Mouse (Mus musculus): ENCODE data around the gene Stk40. TPM values are rescaled to one million over a fixed set of nuclear protein-coding genes. Genes with fewer than 3 reads are reported as not detected.
"Not testable (repeated sequence)": the region's sequence is repeated elsewhere in the genome, so short reads cannot be mapped to it uniquely, and the experiment has no call there.

Stk40 gene
- total and polyA plus RNA-seq, 2 experiments, result 6.5 to 22.9 TPM

- H3K4me1 ChIP-seq (ENCODE audit: control insufficient read depth, insufficient read depth, low read length), result peaks cover 7% of the 10 kb centered on the region
- no peaks in the 10 kb centered on the region for H3K27me3 ChIP-seq (ENCODE audit: control insufficient read depth, insufficient read depth, low read length)
- no peak overlapping the region for H3K9ac ChIP-seq (ENCODE audit: low read depth, low read length)
- peak; percentile 43 for DNase-seq (ENCODE audit: extremely low read depth, low read depth, low spot score)
- peaks cover 23% of the 10 kb centered on the region for H3K36me3 ChIP-seq (ENCODE audit: control insufficient read depth, insufficient read depth, low read length)
- no peaks in the 10 kb centered on the region for H3K79me2 ChIP-seq (ENCODE audit: control insufficient read depth, insufficient read depth, low read length)
- WGBS, result 49% methylated on average over 4 of the region's 4 CpGs
- H3K27ac ChIP-seq (replicated peaks; ENCODE audit: insufficient read depth, low read depth, low read length), result no peak overlapping the region
- TF ChIP-seq CTCF (IDR thresholded peaks at IDR 0.05; ENCODE audit: low read depth, low read length) (no peak), POLR2A (IDR thresholded peaks at IDR 0.05; ENCODE audit: extremely low read depth, insufficient read depth, low read length) (no peak)
- H3K4me3 ChIP-seq (ENCODE audit: insufficient read depth, low read depth, low read length), result no peak overlapping the region
Measured at GRCm38 (mm10) chr4:126163685-126164084, 59.9 kb downstream of the Stk40 start.

- H3K27ac ChIP-seq (replicated peaks; ENCODE audit: insufficient read depth, low read depth, low read length); H3K9ac ChIP-seq (ENCODE audit: low read depth, low read length); H3K27me3 ChIP-seq (ENCODE audit: control insufficient read depth, insufficient read depth, low read length); DNase-seq (ENCODE audit: extremely low read depth, low read depth, low spot score); H3K79me2 ChIP-seq (ENCODE audit: control insufficient read depth, insufficient read depth, low read length); H3K4me3 ChIP-seq (ENCODE audit: insufficient read depth, low read depth, low read length): not testable (repeated sequence)
- Histone ChIP-seq H3K36me3 (ENCODE audit: control insufficient read depth, insufficient read depth, low read length) (peaks cover 31% of the 10 kb centered on the region), H3K4me1 (ENCODE audit: control insufficient read depth, insufficient read depth, low read length) (peaks cover 11% of the 10 kb centered on the region)
- WGBS, result 76% methylated on average over 10 of the region's 10 CpGs
Measured at GRCm38 (mm10) chr4:126165092-126165491, 61.3 kb downstream of the Stk40 start.

DNA sequence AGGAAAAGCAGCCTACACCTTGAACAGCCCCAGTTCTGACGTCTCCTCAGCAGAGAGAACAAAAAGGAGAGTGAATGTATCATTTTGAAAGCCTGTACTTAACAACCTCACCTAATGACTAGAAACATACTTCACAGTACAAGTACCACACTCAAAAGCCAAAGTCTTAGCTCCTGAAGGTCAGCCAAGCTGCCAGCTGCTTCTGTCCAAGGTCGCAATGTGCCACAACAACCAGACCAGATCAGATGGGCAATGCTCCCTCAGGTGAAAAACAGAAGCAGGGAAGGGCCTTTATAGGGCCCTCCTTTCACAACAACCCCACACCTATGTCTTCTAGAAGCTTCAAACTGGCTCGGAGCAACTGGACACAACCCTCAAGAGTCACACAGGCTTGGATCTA lies 62.3 kb downstream of the Stk40 start:
- Histone ChIP-seq H3K79me2 (ENCODE audit: control insufficient read depth, insufficient read depth, low read length) (no peaks in the 10 kb centered on the region), H3K4me1 (ENCODE audit: control insufficient read depth, insufficient read depth, low read length) (peaks cover 11% of the 10 kb centered on the region), H3K4me3 (ENCODE audit: insufficient read depth, low read depth, low read length) (no peak overlapping the region), H3K27me3 (ENCODE audit: control insufficient read depth, insufficient read depth, low read length) (no peaks in the 10 kb centered on the region), H3K9ac (ENCODE audit: low read depth, low read length) (no peak overlapping the region), H3K36me3 (ENCODE audit: control insufficient read depth, insufficient read depth, low read length) (peaks cover 37% of the 10 kb centered on the region), H3K27ac (replicated peaks; ENCODE audit: insufficient read depth, low read depth, low read length) (peak overlapping the region; percentile 48; the same call in 1 of the 2 replicates)
- TF ChIP-seq CTCF (IDR thresholded peaks at IDR 0.05; ENCODE audit: low read depth, low read length), result no peak
- TF ChIP-seq POLR2A (IDR thresholded peaks at IDR 0.05; ENCODE audit: extremely low read depth, insufficient read depth, low read length), result no peak
- 65% methylated on average over 3 of the region's 3 CpGs for WGBS
- peak; percentile 69 for DNase-seq (ENCODE audit: extremely low read depth, low read depth, low spot score)

- TF ChIP-seq POLR2A (IDR thresholded peaks at IDR 0.05; ENCODE audit: extremely low read depth, insufficient read depth, low read length) (no peak), CTCF (IDR thresholded peaks at IDR 0.05; ENCODE audit: low read depth, low read length) (no peak)
- H3K4me1 ChIP-seq (ENCODE audit: control insufficient read depth, insufficient read depth, low read length), result peaks cover 10% of the 10 kb centered on the region
- H3K36me3 ChIP-seq (ENCODE audit: control insufficient read depth, insufficient read depth, low read length), result peaks cover 60% of the 10 kb centered on the region
- peak; percentile 39 for DNase-seq (ENCODE audit: extremely low read depth, low read depth, low spot score)
- no peak overlapping the region for H3K9ac ChIP-seq (ENCODE audit: low read depth, low read length)
- no peaks in the 10 kb centered on the region for H3K27me3 ChIP-seq (ENCODE audit: control insufficient read depth, insufficient read depth, low read length)
- no peaks in the 10 kb centered on the region for H3K79me2 ChIP-seq (ENCODE audit: control insufficient read depth, insufficient read depth, low read length)
- H3K4me3 ChIP-seq (ENCODE audit: insufficient read depth, low read depth, low read length), result no peak overlapping the region
- no peak overlapping the region; the same call in 1 of the 2 replicates for H3K27ac ChIP-seq (replicated peaks; ENCODE audit: insufficient read depth, low read depth, low read length)
- WGBS, result 37% methylated on average over 6 of the region's 6 CpGs
Measured at GRCm38 (mm10) chr4:126168851-126169250, 65.1 kb downstream of the Stk40 start.

GRCm38 (mm10) chr4:126170737-126171136 lies 67.0 kb downstream of the Stk40 start:
- peaks cover 76% of the 10 kb centered on the region for H3K36me3 ChIP-seq (ENCODE audit: control insufficient read depth, insufficient read depth, low read length)
- DNase-seq (ENCODE audit: extremely low read depth, low read depth, low spot score); H3K79me2 ChIP-seq (ENCODE audit: control insufficient read depth, insufficient read depth, low read length); H3K4me3 ChIP-seq (ENCODE audit: insufficient read depth, low read depth, low read length); H3K9ac ChIP-seq (ENCODE audit: low read depth, low read length); H3K27me3 ChIP-seq (ENCODE audit: control insufficient read depth, insufficient read depth, low read length); H3K27ac ChIP-seq (replicated peaks; ENCODE audit: insufficient read depth, low read depth, low read length): not testable (repeated sequence)
- H3K4me1 ChIP-seq (ENCODE audit: control insufficient read depth, insufficient read depth, low read length), result peaks cover 14% of the 10 kb centered on the region
- WGBS, result 94% methylated on average over 5 of the region's 5 CpGs

DNA sequence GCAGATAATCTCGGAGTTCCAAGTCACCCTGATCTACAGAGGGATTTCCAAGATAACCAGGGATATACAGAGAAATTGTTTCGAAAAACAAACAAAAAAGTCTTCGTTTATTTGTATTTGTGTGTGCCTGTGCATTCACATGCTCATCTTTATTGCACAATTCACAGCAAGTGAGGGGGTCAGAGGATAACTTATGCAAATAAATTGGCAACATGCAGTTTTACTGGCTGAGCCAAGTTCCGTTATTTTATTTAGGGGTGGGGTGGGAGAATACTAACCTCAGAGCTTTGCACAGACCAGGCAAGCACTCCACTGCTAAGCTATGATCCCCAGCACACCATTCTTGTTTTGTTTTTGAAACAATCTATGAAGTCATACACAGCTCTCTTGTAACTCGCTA lies 70.0 kb downstream of the Stk40 start:
- H3K36me3 ChIP-seq (ENCODE audit: control insufficient read depth, insufficient read depth, low read length), result peaks cover 69% of the 10 kb centered on the region
- TF ChIP-seq POLR2A (IDR thresholded peaks at IDR 0.05; ENCODE audit: extremely low read depth, insufficient read depth, low read length), result no peak
- 24% methylated on average over 5 of the region's 5 CpGs for WGBS

GRCm38 (mm10) chr4:126175980-126176379 lies 72.2 kb downstream of the Stk40 start:
- H3K9ac ChIP-seq (ENCODE audit: low read depth, low read length); H3K4me3 ChIP-seq (ENCODE audit: insufficient read depth, low read depth, low read length); H3K27me3 ChIP-seq (ENCODE audit: control insufficient read depth, insufficient read depth, low read length); H3K4me1 ChIP-seq (ENCODE audit: control insufficient read depth, insufficient read depth, low read length); H3K27ac ChIP-seq (replicated peaks; ENCODE audit: insufficient read depth, low read depth, low read length); H3K79me2 ChIP-seq (ENCODE audit: control insufficient read depth, insufficient read depth, low read length); DNase-seq (ENCODE audit: extremely low read depth, low read depth, low spot score): not testable (repeated sequence)
- peaks cover 67% of the 10 kb centered on the region for H3K36me3 ChIP-seq (ENCODE audit: control insufficient read depth, insufficient read depth, low read length)
- WGBS, result 39% methylated on average over 7 of the region's 7 CpGs

More for the DNA sequence above, 70.0 kb downstream of the Stk40 start:
- Histone ChIP-seq H3K9ac (ENCODE audit: low read depth, low read length) (no peak overlapping the region), H3K27me3 (ENCODE audit: control insufficient read depth, insufficient read depth, low read length) (no peaks in the 10 kb centered on the region), H3K4me1 (ENCODE audit: control insufficient read depth, insufficient read depth, low read length) (peaks cover 9% of the 10 kb centered on the region), H3K27ac (replicated peaks; ENCODE audit: insufficient read depth, low read depth, low read length) (no peak overlapping the region), H3K79me2 (ENCODE audit: control insufficient read depth, insufficient read depth, low read length) (no peaks in the 10 kb centered on the region), H3K4me3 (ENCODE audit: insufficient read depth, low read depth, low read length) (no peak overlapping the region)
- peak; percentile 86 for DNase-seq (ENCODE audit: extremely low read depth, low read depth, low spot score)

Data from liver, adult 2 months (tissue).